Mouse (Mus musculus): ENCODE data around the gene Gm5447.

Gm5447 gene

GRCm38 (mm10) chr13:30986934-30987455 is 13.0 kb downstream of the Gm5447 start:
- WGBS, result 76% methylated on average over 10 of the region's 10 CpGs

- WGBS, result 82% methylated on average over 2 of the region's 2 CpGs
Observed at GRCm38 (mm10) chr13:30987686-30988085, 13.7 kb downstream of the Gm5447 start.

- 80% methylated on average over 10 of the region's 10 CpGs for WGBS
Observed at GRCm38 (mm10) chr13:30989710-30990109, 15.7 kb downstream of the Gm5447 start.

GRCm38 (mm10) chr13:30990233-30990632 is 16.2 kb downstream of the Gm5447 start:
- WGBS, result 76% methylated on average over 9 of the region's 9 CpGs

- WGBS, result 32% methylated on average over 3 of the region's 3 CpGs
Observed at GRCm38 (mm10) chr13:30993819-30994218, 19.8 kb downstream of the Gm5447 start.

- 83% methylated on average over 6 of the region's 6 CpGs for WGBS
Observed at GRCm38 (mm10) chr13:30994249-30994858, 20.4 kb downstream of the Gm5447 start.

- 54% methylated on average over 8 of the region's 8 CpGs for WGBS
Observed at GRCm38 (mm10) chr13:30997526-30998253, 23.7 kb downstream of the Gm5447 start.

GRCm38 (mm10) chr13:30999799-31000198 is 25.8 kb downstream of the Gm5447 start:
- WGBS, result 92% methylated on average over 6 of the region's 6 CpGs

- 59% methylated on average over 12 of the region's 12 CpGs for WGBS
Observed at GRCm38 (mm10) chr13:31004458-31004857, 30.5 kb downstream of the Gm5447 start.

- 78% methylated on average over 4 of the region's 4 CpGs for WGBS
Observed at GRCm38 (mm10) chr13:31004995-31005394, 31.0 kb downstream of the Gm5447 start.

GRCm38 (mm10) chr13:31017545-31017944 is 43.5 kb downstream of the Gm5447 start:
- 85% methylated on average over 3 of the region's 3 CpGs for WGBS

GRCm38 (mm10) chr13:31021514-31021913 is 47.5 kb downstream of the Gm5447 start:
- 71% methylated on average over 4 of the region's 4 CpGs for WGBS

- 67% methylated on average over 6 of the region's 6 CpGs for WGBS
Observed at GRCm38 (mm10) chr13:31021927-31022326, 47.9 kb downstream of the Gm5447 start.

- WGBS, result 89% methylated on average over 3 of the region's 3 CpGs
Observed at GRCm38 (mm10) chr13:31023664-31024063, 49.7 kb downstream of the Gm5447 start.
